Mouse (Mus musculus) lung, postnatal 0 days (tissue): Measurements from ENCODE around the gene Smox. TPM values are rescaled to one million over a fixed set of nuclear protein-coding genes. Genes with fewer than 3 reads are reported as not detected.

Experiments used
- ATAC-seq: fragments of 200-750 bp; cut with Nextera tagmentation; 2 replicates; pipeline ENCODE4 v1.8.0; 2017; ENCODE audit warnings: moderate library complexity
- DNase-seq: peaks from one replicate; pipeline ENCODE4 v3.0.0-alpha.2; 2016; ENCODE audit warnings: low spot score
- H3K27ac ChIP-seq: fragments of 300-500 bp; sonication (generic); 2 replicates; pipeline ENCODE4 v1.5.1; 2014; ENCODE audit warnings: antibody characterized with exemption, mild to moderate bottlenecking, low read length, mixed read lengths
- H3K27me3 ChIP-seq: fragments of 300-500 bp; sonication (generic); replicated peaks from 2 replicates; pipeline ENCODE4 v1.6.1; 2014; ENCODE audit warnings: low read length, mixed read lengths; ENCODE audit not compliant: insufficient read depth
- H3K36me3 ChIP-seq: fragments of 300-500 bp; sonication (generic); 2 replicates; pipeline ENCODE4 v1.6.1; 2014; ENCODE audit warnings: low read length, mixed read lengths; ENCODE audit not compliant: insufficient read depth
- H3K4me1 ChIP-seq: fragments of 300-500 bp; sonication (generic); 2 replicates; pipeline ENCODE4 v1.6.1; 2014; ENCODE audit warnings: antibody characterized with exemption, low read depth, low read length, mixed read lengths; ENCODE audit not compliant: insufficient read depth
- H3K4me2 ChIP-seq: fragments of 300-500 bp; sonication (generic); replicated peaks from 2 replicates; pipeline ENCODE4 v1.6.1; 2014; ENCODE audit warnings: low read depth, mild to moderate bottlenecking, low read length, moderate library complexity, mixed read lengths
- H3K4me3 ChIP-seq: fragments of 300-500 bp; sonication (generic); 2 replicates; pipeline ENCODE4 v1.5.1; 2014; ENCODE audit warnings: low read depth, low read length
- H3K9ac ChIP-seq: fragments of 300-500 bp; sonication (generic); replicated peaks from 2 replicates; pipeline ENCODE4 v1.6.1; 2014; ENCODE audit warnings: low read depth, mild to moderate bottlenecking
- H3K9me3 ChIP-seq: fragments of 300-500 bp; sonication (generic); 2 replicates; pipeline ENCODE4 v1.6.1; 2016; ENCODE audit warnings: low read length, mixed read lengths
- CTCF ChIP-seq: IDR thresholded peaks from 2 replicates; pipeline ENCODE4 v1.5.1; 2016; ENCODE audit warnings: antibody characterized with exemption, mild to moderate bottlenecking
- EP300 ChIP-seq: IDR thresholded peaks from 2 replicates; pipeline ENCODE4 v1.6.1; 2016; ENCODE audit warnings: antibody characterized with exemption, mild to moderate bottlenecking, control low read depth
- WGBS: fragments of 180-500 bp; shearing (Covaris S2); extraction: QIAGEN DNeasy Blood & Tissue Kit; methylation state at CpG from one replicate; pipeline ENCODE4 v1.1.7; 2014; 5-methylcytosine and 5-hydroxymethylcytosine counted together
- polyA plus RNA-seq: library from polyadenylated mRNA; unstranded; fragments of >200 nt; fragmentation: Nextera tagmentation; extraction: Ambion mirVana; gene quantifications from 2 replicates; pipeline ENCODE4 v1.2.1, GENCODE M21; 2015

Gene Smox
- polyA plus RNA-seq, 1 experiment from 2014 or later = 31.0 TPM

- no peak overlapping the region for H3K4me2 ChIP-seq
- 52% methylated on average over 5 of the region's 5 CpGs for WGBS
- no peaks in the 10 kb centered on the region for H3K9me3 ChIP-seq
- ATAC-seq (no peak), DNase-seq (no peak)
- no peak for TF ChIP-seq EP300
- TF ChIP-seq CTCF = no peak
- no peaks in the 10 kb centered on the region for H3K36me3 ChIP-seq
- H3K27ac ChIP-seq = no peak overlapping the region
- H3K4me3 ChIP-seq = no peak overlapping the region
- H3K4me1 ChIP-seq = no peaks in the 10 kb centered on the region
- no peak overlapping the region for H3K9ac ChIP-seq
- no peaks in the 10 kb centered on the region for H3K27me3 ChIP-seq
Measured at GRCm38 (mm10) chr2:131449720-131450119, 41.6 kb upstream of the Smox start.

GRCm38 (mm10) chr2:131450491-131450890 lies 40.8 kb upstream of the Smox start:
- no peaks in the 10 kb centered on the region for H3K36me3 ChIP-seq
- TF ChIP-seq EP300 = no peak
- no peak for TF ChIP-seq CTCF
- no peak overlapping the region for H3K4me3 ChIP-seq
- no peaks in the 10 kb centered on the region for H3K27me3 ChIP-seq
- no peaks in the 10 kb centered on the region for H3K9me3 ChIP-seq
- ATAC-seq (no peak), DNase-seq (no peak)
- WGBS = 82% methylated on average over 5 of the region's 5 CpGs
- no peaks in the 10 kb centered on the region for H3K4me1 ChIP-seq
- H3K4me2 ChIP-seq = no peak overlapping the region
- H3K27ac ChIP-seq = no peak overlapping the region
- H3K9ac ChIP-seq = no peak overlapping the region

GRCm38 (mm10) chr2:131457728-131458127 lies 33.6 kb upstream of the Smox start:
- H3K27ac ChIP-seq = no peak overlapping the region
- DNase-seq = peak; percentile 47
- ATAC-seq = peak; percentile 14; the same call in 1 of the 2 replicates
- no peaks in the 10 kb centered on the region for H3K9me3 ChIP-seq
- no peaks in the 10 kb centered on the region for H3K4me1 ChIP-seq
- TF ChIP-seq CTCF (no peak), EP300 (peak; percentile 47; the same call in 1 of the 2 replicates)
- H3K4me3 ChIP-seq = no peak overlapping the region
- no peak overlapping the region for H3K9ac ChIP-seq
- H3K36me3 ChIP-seq = no peaks in the 10 kb centered on the region
- H3K27me3 ChIP-seq = no peaks in the 10 kb centered on the region
- H3K4me2 ChIP-seq = no peak overlapping the region
- 30% methylated on average over 7 of the region's 7 CpGs for WGBS

GRCm38 (mm10) chr2:131460946-131461682 lies 30.2 kb upstream of the Smox start:
- ATAC-seq (no peak; the same call in 1 of the 2 replicates), DNase-seq (peak; percentile 18)
- no peak overlapping the region for H3K27ac ChIP-seq

GRCm38 (mm10) chr2:131462991-131463390 lies 28.3 kb upstream of the Smox start:
- H3K27ac ChIP-seq = no peak overlapping the region
- H3K4me3 ChIP-seq = no peak overlapping the region
- H3K9me3 ChIP-seq = no peaks in the 10 kb centered on the region
- no peaks in the 10 kb centered on the region for H3K27me3 ChIP-seq
- WGBS = 76% methylated on average over 4 of the region's 4 CpGs
- H3K9ac ChIP-seq = no peak overlapping the region
- DNase-seq (no peak), ATAC-seq (no peak)
- no peaks in the 10 kb centered on the region for H3K4me1 ChIP-seq
- TF ChIP-seq CTCF (no peak), EP300 (no peak)
- no peaks in the 10 kb centered on the region for H3K36me3 ChIP-seq
- no peak overlapping the region for H3K4me2 ChIP-seq

More at GRCm38 (mm10) chr2:131460946-131461682, 30.2 kb upstream of the Smox start:
- H3K27me3 ChIP-seq = no peaks in the 10 kb centered on the region
- H3K9ac ChIP-seq = no peak overlapping the region
- H3K36me3 ChIP-seq = no peaks in the 10 kb centered on the region
- no peak overlapping the region for H3K4me3 ChIP-seq
- 42% methylated on average over 9 of the region's 9 CpGs for whole genome bisulfite sequencing
- no peak overlapping the region for H3K4me2 ChIP-seq
- no peaks in the 10 kb centered on the region for H3K9me3 ChIP-seq
- no peaks in the 10 kb centered on the region for H3K4me1 ChIP-seq
- no peak for TF ChIP-seq CTCF
- no peak for TF ChIP-seq EP300

- ATAC-seq = no peak
- 87% methylated on average over 2 of the region's 2 CpGs for WGBS
- H3K4me1 ChIP-seq = no peaks in the 10 kb centered on the region
Measured at GRCm38 (mm10) chr2:131464147-131464546, 27.1 kb upstream of the Smox start.

More at GRCm38 (mm10) chr2:131464147-131464546, 27.1 kb upstream of the Smox start:
- Histone ChIP-seq H3K4me3 (no peak overlapping the region), H3K36me3 (no peaks in the 10 kb centered on the region), H3K9ac (no peak overlapping the region), H3K4me2 (no peak overlapping the region), H3K27me3 (no peaks in the 10 kb centered on the region), H3K9me3 (no peaks in the 10 kb centered on the region), H3K27ac (no peak overlapping the region)
- TF ChIP-seq EP300 (no peak), CTCF (no peak)
- no peak for DNase-seq
